Mouse (Mus musculus): ENCODE results near the gene Cmya5. TPM values are rescaled to one million over a fixed set of nuclear protein-coding genes. Genes with fewer than 3 reads are reported as not detected.

The Cmya5 gene
- polyA plus RNA-seq, 1 experiment from 2014 or later = 0.14 TPM

- Histone ChIP-seq H3K4me3 (ENCODE audit: low read depth, low read length) (no peak overlapping the region), H3K9me3 (ENCODE audit: control insufficient read depth, low read length) (no peaks in the 10 kb centered on the region), H3K27ac (ENCODE audit: low read depth, low read length) (no peak overlapping the region), H3K36me3 (ENCODE audit: control insufficient read depth, insufficient read depth, low read length) (no peaks in the 10 kb centered on the region), H3K27me3 (ENCODE audit: control insufficient read depth, insufficient read depth, low read length) (no peaks in the 10 kb centered on the region), H3K4me1 (replicated peaks; ENCODE audit: control insufficient read depth, insufficient read depth, low read length) (no peaks in the 10 kb centered on the region), H3K4me2 (replicated peaks; ENCODE audit: low read depth, low read length) (no peak overlapping the region), H3K9ac (ENCODE audit: low read depth, low read length) (no peak overlapping the region)
- ATAC-seq (ENCODE audit: low FRiP score) (no peak), DNase-seq (ENCODE audit: low spot score) (no peak)
- 93% methylated on average over 6 of the region's 6 CpGs for WGBS
Observed at GRCm38 (mm10) chr13:93096643-93097042, 47.9 kb downstream of the Cmya5 start.

- H3K27me3 ChIP-seq (ENCODE audit: control insufficient read depth, insufficient read depth, low read length) = no peaks in the 10 kb centered on the region
- DNase-seq (ENCODE audit: low spot score) (no peak), ATAC-seq (ENCODE audit: low FRiP score) (no peak)
- H3K9me3 ChIP-seq (ENCODE audit: control insufficient read depth, low read length) = no peaks in the 10 kb centered on the region
- no peaks in the 10 kb centered on the region for H3K36me3 ChIP-seq (ENCODE audit: control insufficient read depth, insufficient read depth, low read length)
- no peak overlapping the region for H3K4me3 ChIP-seq (ENCODE audit: low read depth, low read length)
- no peak overlapping the region for H3K27ac ChIP-seq (ENCODE audit: low read depth, low read length)
- no peaks in the 10 kb centered on the region for H3K4me1 ChIP-seq (replicated peaks; ENCODE audit: control insufficient read depth, insufficient read depth, low read length)
- no peak overlapping the region for H3K4me2 ChIP-seq (replicated peaks; ENCODE audit: low read depth, low read length)
- 89% methylated on average over 15 of the region's 15 CpGs for WGBS
- no peak overlapping the region for H3K9ac ChIP-seq (ENCODE audit: low read depth, low read length)
Observed at GRCm38 (mm10) chr13:93095097-93095791, 49.3 kb downstream of the Cmya5 start.

- Histone ChIP-seq H3K9me3 (ENCODE audit: control insufficient read depth, low read length) (no peaks in the 10 kb centered on the region), H3K4me3 (ENCODE audit: low read depth, low read length) (no peak overlapping the region), H3K4me1 (replicated peaks; ENCODE audit: control insufficient read depth, insufficient read depth, low read length) (no peaks in the 10 kb centered on the region), H3K36me3 (ENCODE audit: control insufficient read depth, insufficient read depth, low read length) (no peaks in the 10 kb centered on the region), H3K4me2 (replicated peaks; ENCODE audit: low read depth, low read length) (no peak overlapping the region), H3K27me3 (ENCODE audit: control insufficient read depth, insufficient read depth, low read length) (no peaks in the 10 kb centered on the region), H3K9ac (ENCODE audit: low read depth, low read length) (no peak overlapping the region), H3K27ac (ENCODE audit: low read depth, low read length) (no peak overlapping the region)
- DNase-seq (ENCODE audit: low spot score) (no peak), ATAC-seq (ENCODE audit: low FRiP score) (no peak)
- WGBS = 89% methylated on average over 10 of the region's 10 CpGs
Observed at GRCm38 (mm10) chr13:93094204-93094935, 50.2 kb downstream of the Cmya5 start.

GRCm38 (mm10) chr13:93093697-93094096, 50.8 kb downstream of the Cmya5 start:
- Histone ChIP-seq H3K9me3 (ENCODE audit: control insufficient read depth, low read length) (no peaks in the 10 kb centered on the region), H3K27me3 (ENCODE audit: control insufficient read depth, insufficient read depth, low read length) (no peaks in the 10 kb centered on the region), H3K4me2 (replicated peaks; ENCODE audit: low read depth, low read length) (no peak overlapping the region), H3K9ac (ENCODE audit: low read depth, low read length) (no peak overlapping the region), H3K4me3 (ENCODE audit: low read depth, low read length) (no peak overlapping the region), H3K4me1 (replicated peaks; ENCODE audit: control insufficient read depth, insufficient read depth, low read length) (no peaks in the 10 kb centered on the region), H3K27ac (ENCODE audit: low read depth, low read length) (no peak overlapping the region), H3K36me3 (ENCODE audit: control insufficient read depth, insufficient read depth, low read length) (no peaks in the 10 kb centered on the region)
- whole genome bisulfite sequencing = 91% methylated on average over 5 of the region's 5 CpGs
- ATAC-seq (ENCODE audit: low FRiP score) (no peak), DNase-seq (ENCODE audit: low spot score) (no peak)

- ATAC-seq (ENCODE audit: low FRiP score) (no peak), DNase-seq (ENCODE audit: low spot score) (no peak)
- H3K9ac ChIP-seq (ENCODE audit: low read depth, low read length) = no peak overlapping the region
- H3K4me3 ChIP-seq (ENCODE audit: low read depth, low read length) = no peak overlapping the region
- no peak overlapping the region for H3K4me2 ChIP-seq (replicated peaks; ENCODE audit: low read depth, low read length)
- H3K9me3 ChIP-seq (ENCODE audit: control insufficient read depth, low read length) = no peaks in the 10 kb centered on the region
- H3K27ac ChIP-seq (ENCODE audit: low read depth, low read length) = no peak overlapping the region
- no peaks in the 10 kb centered on the region for H3K27me3 ChIP-seq (ENCODE audit: control insufficient read depth, insufficient read depth, low read length)
- WGBS = 67% methylated on average over 2 of the region's 2 CpGs
- H3K36me3 ChIP-seq (ENCODE audit: control insufficient read depth, insufficient read depth, low read length) = no peaks in the 10 kb centered on the region
- H3K4me1 ChIP-seq (replicated peaks; ENCODE audit: control insufficient read depth, insufficient read depth, low read length) = no peaks in the 10 kb centered on the region
Observed at GRCm38 (mm10) chr13:93092916-93093429, 51.6 kb downstream of the Cmya5 start.

GRCm38 (mm10) chr13:93091866-93092455, 52.6 kb downstream of the Cmya5 start:
- Histone ChIP-seq H3K4me2 (replicated peaks; ENCODE audit: low read depth, low read length) (no peak overlapping the region), H3K4me3 (ENCODE audit: low read depth, low read length) (no peak overlapping the region), H3K27me3 (ENCODE audit: control insufficient read depth, insufficient read depth, low read length) (no peaks in the 10 kb centered on the region), H3K36me3 (ENCODE audit: control insufficient read depth, insufficient read depth, low read length) (no peaks in the 10 kb centered on the region), H3K4me1 (replicated peaks; ENCODE audit: control insufficient read depth, insufficient read depth, low read length) (no peaks in the 10 kb centered on the region), H3K9me3 (ENCODE audit: control insufficient read depth, low read length) (no peaks in the 10 kb centered on the region), H3K27ac (ENCODE audit: low read depth, low read length) (no peak overlapping the region), H3K9ac (ENCODE audit: low read depth, low read length) (no peak overlapping the region)
- ATAC-seq (ENCODE audit: low FRiP score) = no peak
- DNase-seq (ENCODE audit: low spot score) = no peak
- WGBS = 94% methylated on average over 10 of the region's 10 CpGs

GRCm38 (mm10) chr13:93091176-93091575, 53.3 kb downstream of the Cmya5 start:
- no peaks in the 10 kb centered on the region for H3K9me3 ChIP-seq (ENCODE audit: control insufficient read depth, low read length)

GRCm38 (mm10) chr13:93089481-93089880, 55.0 kb downstream of the Cmya5 start:
- no peak for ATAC-seq (ENCODE audit: low FRiP score)
- no peaks in the 10 kb centered on the region for H3K9me3 ChIP-seq (ENCODE audit: control insufficient read depth, low read length)
- WGBS = 72% methylated on average over 5 of the region's 5 CpGs
- H3K4me1 ChIP-seq (replicated peaks; ENCODE audit: control insufficient read depth, insufficient read depth, low read length) = no peaks in the 10 kb centered on the region
- no peak for DNase-seq (ENCODE audit: low spot score)
- H3K4me3 ChIP-seq (ENCODE audit: low read depth, low read length) = no peak overlapping the region
- no peaks in the 10 kb centered on the region for H3K27me3 ChIP-seq (ENCODE audit: control insufficient read depth, insufficient read depth, low read length)
- H3K27ac ChIP-seq (ENCODE audit: low read depth, low read length) = no peak overlapping the region
- H3K9ac ChIP-seq (ENCODE audit: low read depth, low read length) = no peak overlapping the region
- H3K36me3 ChIP-seq (ENCODE audit: control insufficient read depth, insufficient read depth, low read length) = no peaks in the 10 kb centered on the region
- H3K4me2 ChIP-seq (replicated peaks; ENCODE audit: low read depth, low read length) = no peak overlapping the region

More at GRCm38 (mm10) chr13:93091176-93091575, 53.3 kb downstream of the Cmya5 start:
- Histone ChIP-seq H3K9ac (ENCODE audit: low read depth, low read length) (no peak overlapping the region), H3K4me3 (ENCODE audit: low read depth, low read length) (no peak overlapping the region), H3K4me2 (replicated peaks; ENCODE audit: low read depth, low read length) (no peak overlapping the region), H3K27me3 (ENCODE audit: control insufficient read depth, insufficient read depth, low read length) (no peaks in the 10 kb centered on the region), H3K36me3 (ENCODE audit: control insufficient read depth, insufficient read depth, low read length) (no peaks in the 10 kb centered on the region), H3K27ac (ENCODE audit: low read depth, low read length) (no peak overlapping the region), H3K4me1 (replicated peaks; ENCODE audit: control insufficient read depth, insufficient read depth, low read length) (no peaks in the 10 kb centered on the region)
- no peak for DNase-seq (ENCODE audit: low spot score)
- WGBS = 97% methylated on average over 9 of the region's 9 CpGs
- no peak for ATAC-seq (ENCODE audit: low FRiP score)

All from hindbrain, embryonic 11.5 days (tissue).